26 mouse cellular contexts compared by ENCODE assay signal in genomic region chr10:71399399-71399798, GRCm38 (mm10). TPM values are rescaled to one million over a fixed set of nuclear protein-coding genes. Genes with fewer than 3 reads are reported as not detected.
DNase-seq lines count a peak whose midpoint lies in the region; ATAC-seq and TF ChIP-seq lines count a peak whose summit lies in the region.
"Had no signal": no experiment of that assay in that cellular context is flagged by ENCODE, and none has a peak within 500 bp of the region (broad histone marks: within the 10 kb centered on the region; RNA-seq: fewer than 3 reads in every experiment).

No protein-coding gene starts in this region.

- TF ChIP-seq CTCF in MEL (IDR thresholded peaks at IDR 0.05 in 2 of 3, conservative IDR thresholded peaks at IDR 0.05 in 1 of 3; ENCODE audit: control insufficient read depth in 1 of 3, insufficient read depth in 1 of 3, low read depth in 2 of 3, low read length in 3 of 3, poor library complexity in 1 of 3, severe bottlenecking in 1 of 3), result no peak

- no peak overlapping the region for H3K9ac ChIP-seq in MEL (ENCODE audit: control insufficient read depth, low read depth, low read length, poor library complexity, severe bottlenecking)
- no peak overlapping the region for H3K9ac ChIP-seq in intestine, embryonic 16.5 days (ENCODE audit: low read depth, low read length)
- H3K9ac ChIP-seq in midbrain, embryonic 15.5 days, result no peak overlapping the region
- H3K9ac ChIP-seq in midbrain, embryonic 16.5 days (ENCODE audit: low read depth, low read length), result no peak overlapping the region
- H3K9ac ChIP-seq: embryonic facial prominence, embryonic 12.5 days; hindbrain, embryonic 15.5 days; limb, embryonic 15.5 days; liver, embryonic 15.5 days; lung, embryonic 14.5 days had no signal

- H3K27me3 ChIP-seq in MEL (ENCODE audit: control insufficient read depth in 1 of 2, insufficient read depth in 2 of 2, low read length in 2 of 2), result no peaks in the 10 kb centered on the region
- H3K27me3 ChIP-seq in intestine, embryonic 16.5 days (replicated peaks; ENCODE audit: control insufficient read depth, insufficient read depth, low read length), result no peaks in the 10 kb centered on the region
- no peaks in the 10 kb centered on the region for H3K27me3 ChIP-seq in midbrain, embryonic 15.5 days (replicated peaks)
- no peaks in the 10 kb centered on the region for H3K27me3 ChIP-seq in midbrain, embryonic 16.5 days (ENCODE audit: control insufficient read depth, insufficient read depth, low read depth, low read length)
- H3K27me3 ChIP-seq: embryonic facial prominence, embryonic 12.5 days; hindbrain, embryonic 15.5 days; limb, embryonic 15.5 days; liver, embryonic 15.5 days had no signal

- DNase-seq in thymus, postnatal 0 days (ENCODE audit: low spot score), result peak; percentile 3
- no peak for DNase-seq in thymus, postnatal 25 days
- no peak for DNase-seq in MEL (ENCODE audit: low read depth, low spot score)
- no peak for DNase-seq in adrenal gland, adult 2 months
- DNase-seq: adrenal gland, adult 8-10 months; cerebellum, adult 11-12 months; cerebellum, adult 9-11 months; embryo, embryonic 11 days; gastrocnemius, postnatal 14 days; heart, postnatal 14 days; lung, embryonic 14.5 days; lung, postnatal 14 days; right cerebral cortex, postnatal 25 days; thymus, adult 2 months had no signal

- peak in 1 of 2 experiments; percentile 33; a peak in 1 of 4 replicates for TF ChIP-seq EP300 in MEL (IDR thresholded peaks at IDR 0.05; ENCODE audit: low read depth in 1 of 2, low read length in 2 of 2)

- TF ChIP-seq POLR2A in MEL (IDR thresholded peaks at IDR 0.05; ENCODE audit: control insufficient read depth in 1 of 2, insufficient read depth in 1 of 2, low read depth in 1 of 2, low read length in 2 of 2, poor library complexity in 1 of 2), result no peak

- H3K4me3 ChIP-seq in MEL (ENCODE audit: control insufficient read depth in 1 of 2, insufficient read depth in 1 of 2, low read depth in 2 of 2, low read length in 2 of 2), result no peak overlapping the region
- H3K4me3 ChIP-seq in intestine, embryonic 16.5 days (ENCODE audit: low read length), result no peak overlapping the region
- no peak overlapping the region for H3K4me3 ChIP-seq in midbrain, embryonic 15.5 days
- no peak overlapping the region for H3K4me3 ChIP-seq in midbrain, embryonic 16.5 days (ENCODE audit: low read depth, low read length)
- H3K4me3 ChIP-seq: embryonic facial prominence, embryonic 12.5 days; hindbrain, embryonic 10.5 days; hindbrain, embryonic 15.5 days; limb, embryonic 10.5 days; limb, embryonic 15.5 days; liver, embryonic 15.5 days had no signal

- H3K4me1 ChIP-seq in MEL (ENCODE audit: control insufficient read depth in 1 of 2, insufficient read depth in 2 of 2, low read length in 2 of 2), result no peaks in the 10 kb centered on the region
- peaks cover 4% of the 10 kb centered on the region; the same call in 1 of the 2 replicates for H3K4me1 ChIP-seq in intestine, embryonic 16.5 days (ENCODE audit: control insufficient read depth, insufficient read depth, low read length)
- H3K4me1 ChIP-seq in midbrain, embryonic 15.5 days, result no peaks in the 10 kb centered on the region
- no peaks in the 10 kb centered on the region for H3K4me1 ChIP-seq in midbrain, embryonic 16.5 days (ENCODE audit: control insufficient read depth, insufficient read depth, low read length)
- H3K4me1 ChIP-seq: embryonic facial prominence, embryonic 12.5 days; hindbrain, embryonic 10.5 days; hindbrain, embryonic 15.5 days; limb, embryonic 10.5 days; limb, embryonic 15.5 days; liver, embryonic 15.5 days had no signal

- H3K9me3 ChIP-seq in MEL (replicated peaks; ENCODE audit: insufficient read depth, low read length), result no peaks in the 10 kb centered on the region
- H3K9me3 ChIP-seq in intestine, embryonic 16.5 days (ENCODE audit: control insufficient read depth, low read length), result no peaks in the 10 kb centered on the region
- no peaks in the 10 kb centered on the region for H3K9me3 ChIP-seq in midbrain, embryonic 15.5 days
- H3K9me3 ChIP-seq in midbrain, embryonic 16.5 days (replicated peaks; ENCODE audit: control insufficient read depth, low read length, poor library complexity, severe bottlenecking), result no peaks in the 10 kb centered on the region
- H3K9me3 ChIP-seq: embryonic facial prominence, embryonic 12.5 days; hindbrain, embryonic 15.5 days; limb, embryonic 10.5 days; limb, embryonic 15.5 days; liver, embryonic 15.5 days had no signal

- WGBS in intestine, embryonic 16.5 days, result 50% methylated on average over 8 of the region's 8 CpGs
- WGBS in midbrain, embryonic 15.5 days, result 81% methylated on average over 8 of the region's 8 CpGs
- 85% methylated on average over 8 of the region's 8 CpGs for WGBS in midbrain, embryonic 16.5 days

- H3K36me3 ChIP-seq in MEL (ENCODE audit: control insufficient read depth in 1 of 2, insufficient read depth in 2 of 2, low read length in 2 of 2), result peaks cover 0 to 3% of the 10 kb centered on the region in 2 experiments; a peak in 2 of 4 replicates
- no peaks in the 10 kb centered on the region for H3K36me3 ChIP-seq in intestine, embryonic 16.5 days (ENCODE audit: control insufficient read depth, insufficient read depth, low read length)
- no peaks in the 10 kb centered on the region for H3K36me3 ChIP-seq in midbrain, embryonic 15.5 days (replicated peaks)
- no peaks in the 10 kb centered on the region for H3K36me3 ChIP-seq in midbrain, embryonic 16.5 days (ENCODE audit: control insufficient read depth, insufficient read depth, low read length)
- H3K36me3 ChIP-seq: embryonic facial prominence, embryonic 12.5 days; hindbrain, embryonic 10.5 days; hindbrain, embryonic 15.5 days; limb, embryonic 10.5 days; limb, embryonic 15.5 days; liver, embryonic 15.5 days had no signal

- no peak overlapping the region for H3K27ac ChIP-seq in MEL (ENCODE audit: control insufficient read depth, low read depth, low read length)
- H3K27ac ChIP-seq in intestine, embryonic 16.5 days (ENCODE audit: low read length), result no peak overlapping the region
- no peak overlapping the region for H3K27ac ChIP-seq in midbrain, embryonic 15.5 days
- no peak overlapping the region for H3K27ac ChIP-seq in midbrain, embryonic 16.5 days (ENCODE audit: low read length)
- H3K27ac ChIP-seq: embryonic facial prominence, embryonic 12.5 days; hindbrain, embryonic 10.5 days; hindbrain, embryonic 15.5 days; kidney, postnatal 0 days; limb, embryonic 10.5 days; limb, embryonic 15.5 days; liver, embryonic 15.5 days had no signal

- peak; percentile 65 for ATAC-seq in intestine, embryonic 16.5 days
- no peak for ATAC-seq in monocyte, adult 5-6 weeks (replicated peaks; ENCODE audit: insufficient number of reproducible peaks, low FRiP score, low TSS enrichment, poor library complexity, severe bottlenecking)
- ATAC-seq in midbrain, embryonic 15.5 days (replicated peaks), result no peak
- no peak for ATAC-seq in midbrain, embryonic 16.5 days
- ATAC-seq: forebrain, embryonic 14.5 days had no signal

- no peaks in the 10 kb centered on the region for H3K79me2 ChIP-seq in MEL (ENCODE audit: control insufficient read depth, insufficient read depth, low read length, poor library complexity)

- no peak for TF ChIP-seq RAD21 in MEL (IDR thresholded peaks at IDR 0.05; ENCODE audit: low read depth, low read length)

- no peak overlapping the region for H3K4me2 ChIP-seq in intestine, embryonic 16.5 days (ENCODE audit: low read depth, low read length)
- no peak overlapping the region for H3K4me2 ChIP-seq in midbrain, embryonic 15.5 days
- no peak overlapping the region for H3K4me2 ChIP-seq in midbrain, embryonic 16.5 days (ENCODE audit: low read length)
- H3K4me2 ChIP-seq: embryonic facial prominence, embryonic 12.5 days; hindbrain, embryonic 15.5 days; limb, embryonic 15.5 days; liver, embryonic 15.5 days; lung, embryonic 14.5 days had no signal

TF ChIP-seq in MEL, 35 proteins besides CTCF, POLR2A, EP300 and RAD21:
- no peak for TF ChIP-seq MXI1 (IDR thresholded peaks at IDR 0.05; ENCODE audit: low read depth, low read length)
- peak; percentile 56 for TF ChIP-seq GATA1 (IDR thresholded peaks at IDR 0.05; ENCODE audit: low read depth, low read length)

RNA-seq across cellular contexts. Expression of gene Ipmk, which starts 51.8 kb away (rescaled TPM):
- polyA plus RNA-seq in thymus, postnatal 0 days (2015; fragmentation: Nextera tagmentation; extraction: Ambion mirVana), result 9.9 and 10.7 TPM in 2 replicates
- 21.0 and 21.9 TPM in 2 replicates for total RNA-seq in MEL (2012; rRNA removed)
- polyA plus RNA-seq in MEL (2012; ENCODE audit: insufficient read depth in 1 of 2, insufficient read length in 2 of 2, low read depth in 1 of 2, low replicate concordance in 2 of 2, missing spikeins in 1 of 2), result 10 to 100 TPM in 1 of 2 experiments, not detected in 1; 36.7 TPM
- 25.4 and 32.6 TPM in 2 replicates for polyA plus RNA-seq in intestine, embryonic 16.5 days (2015; fragmentation: Nextera tagmentation; extraction: Ambion mirVana)
- 30.9 to 36.9 TPM (median 31.1 TPM) in 3 replicates for total RNA-seq in monocyte, adult 5-6 weeks (2017)
- 17.9 and 18.2 TPM in 2 replicates for polyA plus RNA-seq in midbrain, embryonic 15.5 days (2015; fragmentation: Nextera tagmentation; extraction: Ambion mirVana)
- 16.5 and 19.3 TPM in 2 replicates for polyA plus RNA-seq in midbrain, embryonic 16.5 days (2015; fragmentation: Nextera tagmentation; extraction: Ambion mirVana)
- 10 to 100 TPM; 13.8 to 17.6 TPM for total RNA-seq in adrenal gland, adult 2 months (2021)
- 3.7 and 4.0 TPM in 2 replicates for polyA plus RNA-seq in adrenal gland, adult 2 months (2012; rRNA removed)

RNA-seq across cellular contexts. Expression of gene Cisd1, which starts 54.6 kb away (rescaled TPM):
- polyA plus RNA-seq in thymus, postnatal 0 days (2015; fragmentation: Nextera tagmentation; extraction: Ambion mirVana), result 143 and 149 TPM in 2 replicates
- total RNA-seq in MEL (2012; rRNA removed), result 109 and 117 TPM in 2 replicates
- 100 to 1,000 TPM in 1 of 2 experiments, not detected in 1; 108 TPM for polyA plus RNA-seq in MEL (2012; ENCODE audit: insufficient read depth in 1 of 2, insufficient read length in 2 of 2, low read depth in 1 of 2, low replicate concordance in 2 of 2, missing spikeins in 1 of 2)
- 125 and 134 TPM in 2 replicates for polyA plus RNA-seq in intestine, embryonic 16.5 days (2015; fragmentation: Nextera tagmentation; extraction: Ambion mirVana)
- 7.3 to 9.7 TPM (median 9.0 TPM) in 3 replicates for total RNA-seq in monocyte, adult 5-6 weeks (2017)
- polyA plus RNA-seq in midbrain, embryonic 15.5 days (2015; fragmentation: Nextera tagmentation; extraction: Ambion mirVana), result 257 and 277 TPM in 2 replicates
- polyA plus RNA-seq in midbrain, embryonic 16.5 days (2015; fragmentation: Nextera tagmentation; extraction: Ambion mirVana), result 300 and 325 TPM in 2 replicates
- total RNA-seq in adrenal gland, adult 2 months (2021), result 100 to 1,000 TPM in 1 of 2 experiments, 10 to 100 TPM in 1; 86.9 to 105 TPM
- polyA plus RNA-seq in adrenal gland, adult 2 months (2012; rRNA removed), result 155 and 161 TPM in 2 replicates
